In genomic region chr12:44519440-44520141, GRCm38 (mm10) we compare ENCODE assay signal across 14 mouse cellular contexts.
DNase-seq lines count a peak whose midpoint lies in the region; ATAC-seq lines count a peak whose summit lies in the region.
"Had no signal": no experiment of that assay in that cellular context is flagged by ENCODE, and none has a peak within 500 bp of the region (broad histone marks: within the 10 kb centered on the region; RNA-seq: fewer than 3 reads in every experiment).

No protein-coding gene starts in this region.

- WGBS in forebrain, embryonic 15.5 days: 6% methylated on average over 7 of the region's 7 CpGs
- WGBS in midbrain, embryonic 13.5 days: 9% methylated on average over 7 of the region's 7 CpGs

- no peak overlapping the region for H3K4me3 ChIP-seq in forebrain, embryonic 15.5 days
- H3K4me3 ChIP-seq in midbrain, embryonic 13.5 days (replicated peaks): no peak overlapping the region
- H3K4me3 ChIP-seq: gastrocnemius, adult 2 months; heart, embryonic 10.5 days; liver, embryonic 15.5 days had no signal

- no peak overlapping the region for H3K27ac ChIP-seq in forebrain, embryonic 15.5 days (replicated peaks)
- H3K27ac ChIP-seq in midbrain, embryonic 13.5 days: 0 out of 2 replicates have a peak overlapping the region, but pooled peaks have one; percentile 39
- H3K27ac ChIP-seq: gastrocnemius, adult 2 months; heart, embryonic 10.5 days; liver, embryonic 15.5 days had no signal

- ATAC-seq in forebrain, embryonic 15.5 days (replicated peaks): peak; percentile 34
- ATAC-seq in midbrain, embryonic 13.5 days: peak; percentile 94

- H3K9ac ChIP-seq in forebrain, embryonic 15.5 days (replicated peaks): no peak overlapping the region
- H3K9ac ChIP-seq in midbrain, embryonic 13.5 days (replicated peaks): no peak overlapping the region
- H3K9ac ChIP-seq: liver, embryonic 15.5 days had no signal

- no peaks in the 10 kb centered on the region for H3K36me3 ChIP-seq in forebrain, embryonic 15.5 days
- no peaks in the 10 kb centered on the region for H3K36me3 ChIP-seq in midbrain, embryonic 13.5 days
- H3K36me3 ChIP-seq: heart, embryonic 10.5 days; liver, embryonic 15.5 days had no signal

- peaks cover 12% of the 10 kb centered on the region for H3K4me1 ChIP-seq in forebrain, embryonic 15.5 days
- peaks cover 19% of the 10 kb centered on the region for H3K4me1 ChIP-seq in midbrain, embryonic 13.5 days (replicated peaks)
- H3K4me1 ChIP-seq: heart, embryonic 10.5 days; liver, embryonic 15.5 days had no signal

- H3K27me3 ChIP-seq in forebrain, embryonic 15.5 days: no peaks in the 10 kb centered on the region
- no peaks in the 10 kb centered on the region for H3K27me3 ChIP-seq in midbrain, embryonic 13.5 days
- H3K27me3 ChIP-seq: liver, embryonic 15.5 days had no signal

- no peak overlapping the region for H3K4me2 ChIP-seq in forebrain, embryonic 15.5 days (replicated peaks)
- no peak overlapping the region for H3K4me2 ChIP-seq in midbrain, embryonic 13.5 days (replicated peaks)
- H3K4me2 ChIP-seq: liver, embryonic 15.5 days had no signal

- peak; percentile 35 for DNase-seq in cerebellum, adult 11-12 months
- no peak for DNase-seq in cerebellum, adult 11 months
- peak; percentile 44 for DNase-seq in brain, adult 2 months (ENCODE audit: low read depth, low spot score)
- no peak for DNase-seq in right cerebral cortex, postnatal 36 days (ENCODE audit: low spot score in 2 of 2)
- DNase-seq in c-Kit-positive CD71-positive TER-119-positive erythroid progenitor cells, embryonic 14.5 days (ENCODE audit: low spot score): no peak
- no peak for DNase-seq in frontal cortex, postnatal 14 days (ENCODE audit: low spot score in 2 of 2)
- DNase-seq: adrenal gland, postnatal 10 days; gastrocnemius, adult 2 months; layer of hippocampus, adult 9-11 months; right cerebral cortex, adult 18-20 months had no signal

- H3K9me3 ChIP-seq in forebrain, embryonic 15.5 days: no peaks in the 10 kb centered on the region
- H3K9me3 ChIP-seq in midbrain, embryonic 13.5 days: no peaks in the 10 kb centered on the region
- H3K9me3 ChIP-seq: heart, embryonic 10.5 days; liver, embryonic 15.5 days had no signal

Comparison
In these comparisons a context has a peak if more than half of its experiments do, and no peak if none do; other contexts are left out.
1. DNase-seq: peak in cerebellum, adult 11-12 months (single experiment) and brain, adult 2 months (single experiment); none in cerebellum, adult 11 months (single experiment), right cerebral cortex, postnatal 36 days (0 of 2), c-Kit-positive CD71-positive TER-119-positive erythroid progenitor cells, embryonic 14.5 days (single experiment) and frontal cortex, postnatal 14 days (0 of 2).